ENCODE assay signal across 16 mouse cellular contexts in the genomic region with DNA sequence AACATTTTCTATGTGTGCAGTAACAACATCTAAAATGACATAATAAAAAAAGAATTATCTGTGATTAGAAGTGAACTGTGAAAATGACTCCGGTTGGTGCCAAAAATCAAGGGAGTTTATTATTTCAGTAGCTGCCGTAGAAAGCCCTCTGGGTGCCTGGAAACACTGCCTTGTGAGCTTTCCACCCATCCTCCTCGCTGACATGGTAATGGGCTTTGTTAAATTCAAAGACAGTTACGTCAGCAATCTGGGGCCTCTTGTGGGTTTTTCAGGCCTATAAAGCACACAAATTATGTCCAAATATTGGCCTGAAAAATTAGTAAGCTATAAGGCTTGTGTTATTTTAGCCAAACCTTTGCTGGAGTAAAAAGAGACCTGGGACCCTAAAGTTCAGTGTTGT.
DNase-seq lines count a peak whose midpoint lies in the region; ATAC-seq and TF ChIP-seq lines count a peak whose summit lies in the region.
"Had no signal": no experiment of that assay in that cellular context is flagged by ENCODE, and none has a peak within 500 bp of the region (broad histone marks: within the 10 kb centered on the region; RNA-seq: fewer than 3 reads in every experiment).

No protein-coding gene starts in this region.

- no peak for TF ChIP-seq CTCF in hindbrain, postnatal 0 days (IDR thresholded peaks at IDR 0.05; ENCODE audit: low read depth)
- TF ChIP-seq CTCF in midbrain, postnatal 0 days (IDR thresholded peaks at IDR 0.05), result no peak

- DNase-seq in heart, adult 11 months, result peak; percentile 51
- DNase-seq in heart, postnatal 36 days, result no peak
- peak; percentile 48 for DNase-seq in hindbrain, postnatal 0 days (ENCODE audit: low spot score)
- DNase-seq in midbrain, postnatal 0 days (ENCODE audit: low spot score), result peak; percentile 51
- DNase-seq: adrenal gland, adult 2 months; adrenal gland, postnatal 25 days; cerebellum, adult 2 months; cerebellum, postnatal 10 days; gastrocnemius, postnatal 36 days; heart, adult 18-20 months; kidney, adult 11 months had no signal

- no peak for ATAC-seq in hindbrain, postnatal 0 days
- ATAC-seq in hindbrain, embryonic 13.5 days (ENCODE audit: low FRiP score), result no peak
- no peak for ATAC-seq in midbrain, postnatal 0 days (ENCODE audit: low FRiP score)
- ATAC-seq in midbrain, embryonic 13.5 days, result no peak
- ATAC-seq: hindbrain, embryonic 16.5 days had no signal

- H3K9ac ChIP-seq in hindbrain, postnatal 0 days (replicated peaks; ENCODE audit: low read length), result no peak overlapping the region
- no peak overlapping the region for H3K9ac ChIP-seq in hindbrain, embryonic 13.5 days
- H3K9ac ChIP-seq in midbrain, postnatal 0 days (replicated peaks; ENCODE audit: low read length, poor library complexity, severe bottlenecking), result no peak overlapping the region
- H3K9ac ChIP-seq in midbrain, embryonic 13.5 days (replicated peaks), result no peak overlapping the region
- H3K9ac ChIP-seq: forebrain, embryonic 12.5 days; heart, embryonic 12.5 days had no signal

- no peak overlapping the region for H3K4me3 ChIP-seq in hindbrain, postnatal 0 days (ENCODE audit: low read length)
- no peak overlapping the region for H3K4me3 ChIP-seq in hindbrain, embryonic 13.5 days
- no peak overlapping the region for H3K4me3 ChIP-seq in midbrain, postnatal 0 days (ENCODE audit: low read depth, low read length)
- no peak overlapping the region for H3K4me3 ChIP-seq in midbrain, embryonic 13.5 days (replicated peaks)
- H3K4me3 ChIP-seq: forebrain, embryonic 12.5 days; heart, embryonic 12.5 days had no signal

- no peaks in the 10 kb centered on the region for H3K27me3 ChIP-seq in hindbrain, postnatal 0 days (ENCODE audit: insufficient read depth, low read length)
- H3K27me3 ChIP-seq in hindbrain, embryonic 13.5 days, result no peaks in the 10 kb centered on the region
- H3K27me3 ChIP-seq in midbrain, postnatal 0 days (ENCODE audit: insufficient read depth, low read length), result no peaks in the 10 kb centered on the region
- H3K27me3 ChIP-seq in midbrain, embryonic 13.5 days, result no peaks in the 10 kb centered on the region
- H3K27me3 ChIP-seq: forebrain, embryonic 12.5 days; heart, embryonic 12.5 days had no signal

- H3K27ac ChIP-seq in hindbrain, postnatal 0 days, result no peak overlapping the region
- no peak overlapping the region for H3K27ac ChIP-seq in hindbrain, embryonic 13.5 days
- H3K27ac ChIP-seq in midbrain, postnatal 0 days (ENCODE audit: low read depth, low read length), result no peak overlapping the region
- H3K27ac ChIP-seq in midbrain, embryonic 13.5 days, result no peak overlapping the region
- H3K27ac ChIP-seq: forebrain, embryonic 12.5 days had no signal

- no peaks in the 10 kb centered on the region for H3K36me3 ChIP-seq in hindbrain, postnatal 0 days (ENCODE audit: insufficient read depth, low read length)
- H3K36me3 ChIP-seq in hindbrain, embryonic 13.5 days, result no peaks in the 10 kb centered on the region
- no peaks in the 10 kb centered on the region for H3K36me3 ChIP-seq in midbrain, postnatal 0 days (ENCODE audit: insufficient read depth, low read length)
- no peaks in the 10 kb centered on the region for H3K36me3 ChIP-seq in midbrain, embryonic 13.5 days
- H3K36me3 ChIP-seq: forebrain, embryonic 12.5 days; heart, embryonic 12.5 days had no signal

- H3K4me1 ChIP-seq in hindbrain, postnatal 0 days (ENCODE audit: insufficient read depth, low read length), result no peaks in the 10 kb centered on the region
- no peaks in the 10 kb centered on the region; the same call in 1 of the 2 replicates for H3K4me1 ChIP-seq in hindbrain, embryonic 13.5 days (replicated peaks)
- H3K4me1 ChIP-seq in midbrain, postnatal 0 days (ENCODE audit: insufficient read depth, low read length), result no peaks in the 10 kb centered on the region
- peaks cover 4% of the 10 kb centered on the region; the same call in 1 of the 2 replicates for H3K4me1 ChIP-seq in midbrain, embryonic 13.5 days (replicated peaks)
- H3K4me1 ChIP-seq: forebrain, embryonic 12.5 days; heart, embryonic 12.5 days had no signal

- intact Hi-C loops in heart, postnatal 36 days (cut with DNase I), result no loop called here

- H3K4me2 ChIP-seq in hindbrain, postnatal 0 days (ENCODE audit: low read depth, low read length), result no peak overlapping the region
- no peak overlapping the region for H3K4me2 ChIP-seq in hindbrain, embryonic 13.5 days
- no peak overlapping the region for H3K4me2 ChIP-seq in midbrain, postnatal 0 days (ENCODE audit: low read depth, low read length, poor library complexity, severe bottlenecking)
- no peak overlapping the region for H3K4me2 ChIP-seq in midbrain, embryonic 13.5 days (replicated peaks)
- H3K4me2 ChIP-seq: forebrain, embryonic 12.5 days; heart, embryonic 12.5 days had no signal

- 29% methylated on average over 4 of the region's 4 CpGs for WGBS in hindbrain, postnatal 0 days
- WGBS in hindbrain, embryonic 13.5 days, result 41% methylated on average over 4 of the region's 4 CpGs
- 31% methylated on average over 4 of the region's 4 CpGs for WGBS in midbrain, postnatal 0 days
- 50% methylated on average over 4 of the region's 4 CpGs for WGBS in midbrain, embryonic 13.5 days

- no peaks in the 10 kb centered on the region for H3K9me3 ChIP-seq in hindbrain, postnatal 0 days (ENCODE audit: low read length)
- no peaks in the 10 kb centered on the region for H3K9me3 ChIP-seq in hindbrain, embryonic 13.5 days
- no peaks in the 10 kb centered on the region for H3K9me3 ChIP-seq in midbrain, postnatal 0 days (ENCODE audit: low read length)
- no peaks in the 10 kb centered on the region for H3K9me3 ChIP-seq in midbrain, embryonic 13.5 days
- H3K9me3 ChIP-seq: forebrain, embryonic 12.5 days; heart, embryonic 12.5 days had no signal

Comparison
In these comparisons a context has a peak if more than half of its experiments do, and no peak if none do; other contexts are left out.
1. DNase-seq: peak in heart, adult 11 months (single experiment), hindbrain, postnatal 0 days (single experiment) and midbrain, postnatal 0 days (single experiment); none in heart, postnatal 36 days (0 of 2).